8 mouse cellular contexts compared by ENCODE assay signal in the genomic region with DNA sequence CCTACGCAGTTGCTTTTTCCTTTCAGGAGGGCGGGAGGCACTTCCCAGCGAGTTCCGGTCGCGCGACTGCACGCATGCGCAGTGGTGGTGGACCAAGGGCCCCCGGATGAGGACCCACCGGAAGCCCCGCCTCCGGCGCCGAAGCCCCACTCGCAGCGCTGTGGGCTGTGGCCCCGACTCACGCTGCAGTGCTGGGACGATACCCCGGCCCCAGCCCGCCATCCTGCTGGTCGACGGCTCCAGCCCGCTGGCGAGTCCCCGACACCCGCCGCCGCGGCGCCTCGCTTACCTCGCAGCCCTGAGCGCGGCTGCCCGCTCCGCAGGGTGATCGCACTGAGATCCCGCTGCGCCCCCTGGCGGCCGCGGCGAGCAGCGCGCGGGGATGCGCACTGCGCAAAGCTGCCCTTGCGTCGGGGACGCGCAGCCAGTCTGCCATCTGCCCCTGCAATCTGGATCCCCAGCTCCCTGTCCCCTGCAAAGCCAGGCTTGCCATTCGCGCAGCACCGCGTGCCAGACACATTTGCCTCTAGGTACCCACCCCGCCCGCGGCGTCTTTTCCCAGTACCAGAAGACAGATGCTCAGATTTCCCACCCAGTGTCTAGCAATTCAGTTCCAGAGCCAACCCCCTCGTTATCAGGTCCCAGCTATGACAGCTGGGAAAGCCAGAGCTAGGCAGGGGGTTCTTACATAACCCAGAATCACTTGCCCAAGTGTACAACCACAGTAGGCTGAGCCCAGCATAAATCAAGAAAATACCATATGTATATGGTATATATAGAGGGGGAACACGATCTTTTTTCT. TPM values are rescaled to one million over a fixed set of nuclear protein-coding genes. Genes with fewer than 3 reads are reported as not detected.
DNase-seq lines count a peak whose midpoint lies in the region; ATAC-seq lines count a peak whose summit lies in the region.

A gene (minus strand): TSS at position 343 of the 802 bp plus-strand sequence.

- DNase-seq in ZHBTc4 (ENCODE audit: low read depth, low spot score), result peak; percentile 97
- peak; percentile 94 to 96 for DNase-seq in gastrocnemius, adult 8-10 months (ENCODE audit: low spot score in 2 of 2)
- peak; percentile 98 for DNase-seq in induced T-regulatory cell, adult 2 months (ENCODE audit: low read depth)
- DNase-seq in left cerebral cortex, adult 9 months (ENCODE audit: low spot score in 2 of 2), result peak; percentile 90 to 96
- peak; percentile 99 for DNase-seq in right cerebral cortex, postnatal 14 days
- peak; percentile 94 to 97 for DNase-seq in urinary bladder, postnatal 36 days (ENCODE audit: low spot score in 2 of 2)

- ATAC-seq in common myeloid progenitor, adult 5-6 weeks (replicated peaks; ENCODE audit: low read depth, poor library complexity, severe bottlenecking), result peak; percentile 80
- ATAC-seq in megakaryocyte progenitor cell, adult 5-6 weeks (replicated peaks; ENCODE audit: poor library complexity), result peak; percentile 71

RNA-seq across cellular contexts. Expression of the gene that starts here (rescaled TPM):
- 8.7 and 11.3 TPM in 2 replicates for total RNA-seq in common myeloid progenitor, adult 5-6 weeks (2017)
- 10 to 100 TPM in 2 of 4 experiments, 1 to 10 TPM in 2; 7.9 to 10.8 (median 9.8) TPM for total RNA-seq in gastrocnemius, adult 8-10 months (2022)
- 8.2 and 9.8 TPM in 2 replicates for total RNA-seq in megakaryocyte progenitor cell, adult 5-6 weeks (2015)
- total RNA-seq in megakaryocyte progenitor cell, adult 5-6 weeks (2017), result 4.3 and 6.0 TPM in 2 replicates

Comparison
In these comparisons a context has a peak if more than half of its experiments do, and no peak if none do; other contexts are left out.
1. Peak in every context shown above with its lines: DNase-seq and ATAC-seq.